Mouse (Mus musculus): ENCODE measurements at regions not wholly inside any gene's neighbourhood (a gene's known extent, or its start where the extent isn't known, plus 50 kb on each side); places are given as distances from the start of the nearest gene placed in this dataset.

DNA sequence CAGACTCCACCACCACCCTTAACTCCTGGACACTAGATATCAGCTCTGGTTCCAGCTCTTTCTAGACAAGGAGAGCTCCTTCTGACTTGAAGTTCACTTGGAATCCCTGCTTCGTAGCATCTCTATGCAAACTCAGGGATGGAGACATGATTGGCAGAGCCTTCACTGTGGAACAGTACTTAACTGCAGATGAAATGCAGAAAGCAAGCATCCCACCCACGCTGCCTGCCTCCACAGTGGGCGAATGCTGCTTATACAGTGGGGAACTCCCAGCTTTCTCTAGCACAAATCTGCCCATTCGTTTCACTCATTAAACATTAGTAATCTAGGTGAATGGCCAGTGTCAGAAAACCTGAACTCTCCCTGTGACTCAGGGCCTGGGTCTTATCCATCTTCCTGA lies 92.0 kb upstream of the Coch start:
- peak in 1 of 2 experiments; percentile 20 for DNase-seq (ENCODE audit: low spot score in 2 of 2)

DNA sequence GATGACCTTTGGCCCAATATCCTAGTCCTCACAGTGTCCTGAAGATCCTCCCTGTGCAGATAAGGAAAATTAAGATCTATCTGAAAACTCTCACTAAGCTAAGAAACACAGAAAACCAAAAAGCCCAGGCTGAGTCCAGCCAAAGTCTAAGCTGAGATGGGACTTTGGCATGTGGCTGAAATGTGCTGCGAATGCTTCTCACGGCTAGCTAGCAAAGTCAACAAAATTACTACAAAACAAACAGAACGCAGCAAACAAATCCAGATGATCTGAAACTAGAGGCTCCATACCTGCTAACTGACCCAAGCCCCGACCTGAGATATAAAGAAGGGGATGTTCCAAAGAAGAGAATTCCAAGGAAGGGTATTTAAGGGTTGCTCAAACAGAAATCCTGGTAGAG lies 90.4 kb upstream of the Coch start:
- no peak for DNase-seq (ENCODE audit: low spot score in 2 of 2)

DNA sequence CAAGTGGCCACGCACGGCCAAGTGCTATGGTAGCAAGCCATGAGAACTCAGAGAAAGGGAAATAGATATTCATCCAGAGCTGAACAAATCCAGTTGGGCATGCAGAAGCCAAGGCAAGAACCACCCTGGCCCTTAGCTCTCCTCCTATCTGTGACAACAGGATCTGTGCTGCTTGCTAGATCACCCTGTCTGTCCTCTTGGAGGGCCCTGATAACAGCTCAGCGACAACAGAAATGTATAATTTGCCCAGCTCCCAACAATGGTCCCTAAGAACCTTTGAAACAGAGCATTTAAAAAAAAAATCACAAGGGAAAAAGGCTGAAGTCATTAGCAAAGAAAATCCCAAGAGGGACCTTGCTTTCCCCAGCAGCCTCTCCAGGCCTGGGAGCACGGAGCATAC lies 89.4 kb upstream of the Coch start:
- DNase-seq (ENCODE audit: low spot score in 2 of 2): no peak

DNA sequence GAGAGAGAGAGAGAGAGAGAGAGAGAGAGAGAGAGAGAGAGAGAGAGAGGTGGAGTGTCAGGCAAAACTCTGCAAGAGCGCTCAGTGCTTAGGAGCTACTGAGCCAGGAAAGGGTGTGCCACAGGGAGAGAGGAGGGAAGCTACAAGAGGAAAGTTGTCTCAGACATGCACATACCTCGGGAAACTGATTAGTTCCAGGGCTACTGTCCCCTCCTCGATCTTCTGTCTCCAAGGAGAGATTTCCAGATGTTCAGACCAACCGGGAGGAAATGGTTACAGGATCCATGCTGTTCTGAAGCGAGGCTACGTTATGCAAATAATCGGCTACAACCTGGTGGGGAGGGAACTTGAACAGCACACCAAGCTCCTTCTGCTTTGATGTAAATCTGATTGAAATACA lies 88.6 kb upstream of the Coch start:
- DNase-seq (ENCODE audit: low spot score in 2 of 2): no peak

DNA sequence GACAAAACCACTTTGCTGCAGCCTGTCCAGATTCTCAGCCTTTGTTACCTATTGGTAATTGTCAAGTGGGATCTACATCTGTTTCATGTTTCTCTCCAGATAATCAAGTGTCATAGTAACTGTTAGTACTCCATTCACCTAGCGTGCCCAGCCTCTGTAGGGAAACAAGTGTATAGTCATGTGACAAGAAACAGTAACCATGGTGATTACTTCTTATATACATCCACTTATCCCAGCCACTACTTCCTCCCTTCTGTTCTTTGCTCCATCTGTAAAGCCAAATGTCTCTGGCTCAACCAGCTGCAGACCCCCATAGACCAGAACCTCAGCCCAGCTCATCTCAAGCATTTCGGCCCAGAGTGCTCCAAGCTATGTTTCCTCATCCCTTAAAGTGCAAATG lies 83.1 kb upstream of the Coch start:
- DNase-seq (ENCODE audit: low spot score in 2 of 2): no peak

DNA sequence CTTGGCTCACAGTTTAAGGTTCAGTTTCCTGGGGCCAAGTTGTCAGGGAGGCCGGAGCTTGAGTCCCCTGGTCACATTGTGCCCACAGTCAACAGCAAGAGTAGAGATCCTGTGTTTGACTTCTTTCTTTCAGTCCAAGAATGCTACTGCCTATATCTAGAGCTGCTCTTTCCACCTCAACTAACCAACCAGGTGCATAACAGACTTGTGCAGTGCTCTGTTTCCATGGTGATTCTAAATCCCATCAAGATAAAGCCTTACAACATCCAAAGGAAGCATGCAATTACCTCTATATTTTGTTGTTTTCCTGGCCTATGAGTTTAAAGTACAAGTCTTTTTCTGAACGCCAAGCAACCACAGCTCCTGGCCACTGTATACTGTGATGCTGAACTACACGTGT lies 76.4 kb upstream of the Coch start:
- no peak for DNase-seq (ENCODE audit: low spot score in 2 of 2)

DNA sequence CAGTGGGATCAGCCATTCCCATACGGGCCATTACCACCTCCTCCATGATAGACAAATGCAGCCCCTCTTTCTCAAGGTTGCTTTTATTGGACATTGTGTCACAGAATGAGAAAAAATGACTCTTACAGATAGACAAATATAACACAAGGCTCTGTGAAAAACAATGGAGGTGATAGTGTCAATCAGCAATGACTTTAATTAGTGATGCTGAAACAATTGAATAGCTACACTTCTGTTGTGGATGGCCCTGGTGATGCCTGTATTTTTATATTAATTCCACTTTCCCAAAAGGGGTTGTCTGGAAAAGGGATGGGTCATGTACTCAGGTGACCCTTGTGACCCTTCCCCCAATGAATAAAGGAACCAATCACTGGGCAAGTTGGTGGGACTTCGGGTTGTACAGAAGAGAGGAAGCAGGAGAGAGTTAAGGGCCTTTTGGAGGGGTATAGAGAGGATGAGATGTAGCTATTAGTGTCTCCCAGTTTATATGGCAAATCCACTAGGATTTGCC lies 71.5 kb upstream of the Coch start:
- no peak for DNase-seq (ENCODE audit: low spot score in 2 of 2)

DNA sequence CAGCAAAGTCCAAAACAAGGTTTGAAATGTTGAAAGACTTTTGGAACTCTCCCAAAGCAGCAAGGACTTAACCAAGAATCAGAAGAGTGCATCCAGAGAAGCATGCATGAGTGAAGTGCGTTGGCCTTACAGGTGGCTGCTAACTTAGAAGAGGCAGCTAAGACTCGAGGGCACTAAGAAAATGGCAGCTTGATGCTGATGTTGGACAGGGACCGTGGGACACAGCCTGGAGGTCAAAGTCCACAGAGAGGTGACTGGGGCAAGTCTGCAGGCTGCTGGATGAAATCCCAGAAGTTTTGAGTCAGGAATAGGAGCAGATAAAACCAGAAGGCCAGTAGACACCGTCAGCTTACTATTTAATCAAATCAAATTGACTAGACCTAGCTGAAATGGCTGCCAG lies 69.3 kb upstream of the Coch start:
- DNase-seq (ENCODE audit: low spot score in 2 of 2): no peak

DNA sequence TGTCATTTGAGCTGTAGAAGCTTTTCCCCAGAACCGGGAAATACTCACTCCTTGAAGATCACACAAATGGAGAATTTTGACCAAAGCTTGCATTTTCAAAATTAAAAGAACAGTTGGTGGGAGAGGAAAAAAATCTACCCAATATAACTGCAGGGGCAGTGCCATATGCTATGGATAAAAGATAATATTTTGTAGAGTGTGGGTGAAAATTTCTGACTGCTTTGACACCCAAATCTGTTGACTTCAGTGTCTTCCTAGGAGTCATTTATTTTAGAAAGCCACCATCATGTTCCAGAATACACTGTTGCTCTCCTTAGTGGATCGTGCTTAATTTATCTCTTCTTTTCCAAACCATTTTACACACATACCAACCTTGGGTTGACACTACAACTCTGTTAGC lies 65.3 kb upstream of the Coch start:
- no peak for DNase-seq (ENCODE audit: low spot score in 2 of 2)

DNA sequence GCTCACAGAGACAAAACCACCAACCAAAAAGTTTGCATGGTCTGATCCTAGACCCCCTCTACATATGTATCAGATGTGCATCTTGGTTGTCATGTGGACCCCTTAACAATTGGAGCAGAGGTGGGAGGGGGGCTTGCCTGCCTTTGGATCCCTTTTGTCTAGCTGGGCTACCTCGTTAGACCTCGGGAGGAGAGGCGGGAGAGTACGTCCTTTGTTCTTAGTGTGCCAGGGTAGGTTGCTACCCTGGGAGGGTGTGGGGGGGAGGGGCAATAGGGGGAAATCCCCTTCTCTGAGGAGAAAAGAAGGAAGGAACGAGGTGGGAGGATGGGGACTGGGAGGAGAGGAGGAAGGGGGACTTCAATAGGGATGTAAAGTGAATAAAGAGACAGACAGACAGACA lies 58.5 kb upstream of the Coch start:
- DNase-seq (ENCODE audit: low spot score in 2 of 2): no peak

DNA sequence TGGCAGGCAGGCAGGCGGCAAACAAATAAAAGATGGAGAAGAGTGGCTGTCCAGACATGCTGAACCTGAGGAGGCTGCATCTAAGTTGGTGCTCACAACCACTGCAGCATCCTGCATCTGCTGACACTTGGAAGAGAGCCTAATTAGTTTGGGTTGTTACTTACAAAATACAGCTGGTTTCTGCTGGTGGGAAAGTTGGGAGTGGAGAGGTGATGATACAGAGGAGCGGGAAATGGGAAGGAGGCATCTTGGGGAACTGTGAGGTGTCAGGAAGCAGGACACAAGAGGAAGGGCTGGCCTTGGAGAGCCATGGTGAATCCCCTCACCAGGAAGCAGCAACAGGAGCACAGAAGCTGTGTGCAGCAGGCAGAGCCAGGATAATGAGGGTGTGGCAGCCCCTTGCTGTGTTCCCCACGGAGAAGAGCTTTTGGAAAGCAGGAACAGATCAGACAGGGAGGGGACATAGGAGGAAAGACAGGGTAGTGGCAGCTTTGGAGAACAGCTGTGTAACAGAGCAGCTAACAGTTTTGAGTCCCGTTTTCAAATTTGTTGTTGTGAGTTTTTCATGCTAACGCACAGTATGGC lies 58.0 kb upstream of the Coch start:
- no peak for DNase-seq (ENCODE audit: low spot score in 2 of 2)

All from frontal cortex, postnatal 14 days (tissue).